Mouse (Mus musculus): ENCODE results near the gene Rgcc. TPM values are rescaled to one million over a fixed set of nuclear protein-coding genes. Genes with fewer than 3 reads are reported as not detected.

Gene Rgcc
- polyA plus RNA-seq, 1 experiment from 2014 or later: 3.0 TPM

DNA sequence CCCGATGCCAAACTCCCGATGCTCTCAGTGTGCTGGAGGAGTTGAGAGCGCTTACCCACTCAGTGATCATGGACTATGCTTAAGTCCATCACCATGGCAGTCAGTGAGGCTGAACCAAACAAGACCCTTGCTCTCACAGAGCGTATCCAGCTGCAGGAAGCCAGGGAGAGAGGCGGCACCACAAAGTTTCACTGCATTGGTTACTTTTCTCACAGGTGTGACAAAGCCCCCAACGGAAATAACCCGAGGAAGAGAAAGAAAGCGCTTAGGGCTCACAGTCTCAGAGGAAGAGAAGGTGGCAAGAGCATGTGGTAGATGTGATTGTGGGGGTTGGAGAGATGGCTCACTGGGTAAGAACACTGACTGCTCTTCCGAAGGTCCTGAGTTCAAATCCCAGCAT lies 21.0 kb downstream of the Rgcc start:
- DNase-seq (ENCODE audit: low read depth, low spot score) (no peak), ATAC-seq (no peak)
- CTCF ChIA-PET: no interaction called here
- POLR2A ChIA-PET: no interaction called here
- in situ Hi-C loops (cut with MboI; ENCODE audit: low pct_unique_long_range_greater_than_20kb): no loop called here
- H3K27me3 ChIP-seq: no peaks in the 10 kb centered on the region
- no peak for TF ChIP-seq CTCF (IDR thresholded peaks at IDR 0.05)

DNA sequence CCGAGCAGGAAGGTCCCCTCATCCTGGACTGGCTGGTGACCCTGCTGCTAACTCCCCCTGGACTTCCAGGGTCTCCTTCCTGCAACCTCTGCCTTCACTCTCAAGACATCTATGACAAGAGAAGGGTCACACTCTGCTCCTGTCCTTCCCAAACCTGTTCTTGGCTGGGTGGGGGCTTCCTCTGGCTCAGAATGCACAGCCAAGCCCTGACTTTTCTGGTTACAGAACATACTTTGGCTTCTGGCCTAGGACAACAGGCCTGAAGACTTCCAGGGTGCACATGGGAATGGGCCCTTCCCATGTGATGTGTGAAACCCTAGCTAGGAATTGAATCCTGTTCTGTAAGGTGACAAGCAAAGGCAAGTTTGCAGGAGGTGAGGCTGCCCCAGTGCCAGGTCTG lies 22.0 kb downstream of the Rgcc start:
- TF ChIP-seq CTCF (IDR thresholded peaks at IDR 0.05): no peak
- H3K27me3 ChIP-seq: no peaks in the 10 kb centered on the region
- ATAC-seq (no peak), DNase-seq (ENCODE audit: low read depth, low spot score) (no peak)
- in situ Hi-C loops (cut with MboI; ENCODE audit: low pct_unique_long_range_greater_than_20kb): no loop called here
- ChIA-PET POLR2A (no interaction called here), CTCF (no interaction called here)

DNA sequence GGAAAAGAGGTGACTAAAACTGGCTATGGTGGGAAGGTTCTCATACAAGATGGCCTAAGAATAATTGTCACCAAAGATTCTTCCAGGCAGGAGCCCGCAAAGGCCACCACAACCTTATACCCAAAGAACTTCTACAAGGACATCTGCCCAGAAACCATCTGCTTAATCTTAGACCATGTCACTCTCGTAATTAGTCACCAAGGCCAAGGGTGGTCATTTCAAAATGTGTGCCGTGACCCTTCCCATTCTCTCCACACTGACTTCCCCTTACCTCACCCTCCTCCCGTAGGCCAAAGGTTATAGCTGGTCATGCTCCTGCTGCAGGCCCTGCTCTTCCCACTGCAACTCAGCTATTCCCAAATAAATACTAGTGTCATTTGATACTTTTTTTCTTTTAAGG lies 22.5 kb downstream of the Rgcc start:
- H3K27me3 ChIP-seq: no peaks in the 10 kb centered on the region
- ATAC-seq: no peak
- no peak for DNase-seq (ENCODE audit: low read depth, low spot score)
- ChIA-PET POLR2A (no interaction called here), CTCF (no interaction called here)
- in situ Hi-C loops (cut with MboI; ENCODE audit: low pct_unique_long_range_greater_than_20kb): no loop called here
- TF ChIP-seq CTCF (IDR thresholded peaks at IDR 0.05): no peak

DNA sequence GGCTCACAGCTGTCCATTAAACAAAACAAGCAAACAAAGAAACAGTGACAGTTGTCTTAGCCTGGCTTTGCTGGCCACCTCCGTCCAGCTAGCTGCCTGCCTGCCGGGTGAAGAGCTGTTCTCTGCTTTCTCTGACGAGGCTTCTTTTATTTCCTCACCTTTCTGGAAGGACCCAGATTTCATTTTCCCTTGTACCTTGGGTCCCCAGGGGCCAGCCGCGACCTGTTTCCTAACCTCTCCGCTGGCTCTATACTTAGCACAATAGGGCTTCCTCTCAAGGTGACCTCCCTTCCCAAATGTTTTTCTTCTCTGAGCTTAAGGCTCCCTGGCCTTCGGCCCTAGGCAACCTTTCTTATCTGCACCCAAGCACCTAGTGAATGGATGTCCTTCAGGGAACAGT lies 23.5 kb downstream of the Rgcc start:
- CTCF ChIA-PET: interaction anchor here (1.0 kb wide), 1 partner anchor 9 kb away, joined by 3 read pairs; no protein-coding TSS in a partner anchor
- ATAC-seq (no peak), DNase-seq (ENCODE audit: low read depth, low spot score) (no peak)
- no peak for TF ChIP-seq CTCF (IDR thresholded peaks at IDR 0.05)
- POLR2A ChIA-PET: no interaction called here
- no peaks in the 10 kb centered on the region for H3K27me3 ChIP-seq
- in situ Hi-C loops (cut with MboI; ENCODE audit: low pct_unique_long_range_greater_than_20kb): no loop called here

DNA sequence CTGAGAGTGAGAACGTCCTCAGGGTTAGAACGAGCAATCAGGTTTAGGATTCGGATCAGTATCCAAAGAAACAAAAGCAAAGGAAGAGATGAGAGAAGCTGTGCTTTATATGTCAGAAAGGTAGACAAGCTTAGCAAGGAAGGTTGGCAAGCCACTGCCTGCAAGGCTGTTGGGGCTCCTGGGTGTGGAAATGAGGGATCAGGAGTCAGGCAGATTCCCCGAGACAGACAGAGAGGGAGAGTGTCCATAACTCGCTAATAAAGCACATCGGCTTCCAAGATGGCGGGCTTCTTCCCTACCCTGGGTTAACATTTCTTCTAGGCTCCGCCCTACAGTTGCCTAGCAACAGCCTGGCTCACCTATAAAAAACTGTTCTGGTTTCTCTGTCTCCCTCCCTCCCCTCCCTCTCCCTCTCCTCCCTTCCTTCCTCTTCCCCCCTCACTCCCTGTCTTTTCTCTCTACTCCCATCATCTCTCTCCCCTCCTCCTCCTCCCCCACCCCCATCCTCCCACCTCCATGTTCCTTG lies 25.5 kb downstream of the Rgcc start:
- in situ Hi-C loops (cut with MboI; ENCODE audit: low pct_unique_long_range_greater_than_20kb): no loop called here
- no peak for DNase-seq (ENCODE audit: low read depth, low spot score)
- no peak for TF ChIP-seq CTCF (IDR thresholded peaks at IDR 0.05)
- POLR2A ChIA-PET: no interaction called here
- ATAC-seq: no peak
- no peaks in the 10 kb centered on the region for H3K27me3 ChIP-seq
- CTCF ChIA-PET: interaction anchor here (1.1 kb wide), 1 partner anchor 13 kb away, joined by 6 read pairs; no protein-coding TSS in a partner anchor

DNA sequence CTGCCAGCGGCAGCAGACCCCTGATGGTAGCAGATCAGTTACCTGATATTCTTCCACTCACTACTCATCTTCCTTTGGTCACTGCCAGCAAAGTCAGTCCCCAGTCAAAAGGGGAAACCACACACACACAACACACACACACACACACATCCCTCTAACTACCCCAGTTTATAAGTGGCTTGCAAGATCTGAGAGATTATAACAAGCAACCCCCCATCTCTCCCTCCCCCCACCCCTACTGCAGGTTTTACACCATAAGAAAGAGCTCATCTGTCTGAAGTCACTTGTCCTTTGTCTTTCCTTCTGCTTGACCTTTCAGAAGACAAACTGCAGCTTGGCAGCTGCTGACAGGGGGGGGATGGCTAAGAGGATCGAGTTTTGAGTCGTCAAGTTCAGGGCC lies 26.0 kb downstream of the Rgcc start:
- ChIA-PET POLR2A (interaction anchor here (0.7 kb wide), 1 partner anchor 66 kb away, joined by 3 read pairs; no protein-coding TSS in a partner anchor), CTCF (interaction anchor here (1.1 kb wide), 1 partner anchor 14 kb away, joined by 6 read pairs; no protein-coding TSS in a partner anchor)

DNA sequence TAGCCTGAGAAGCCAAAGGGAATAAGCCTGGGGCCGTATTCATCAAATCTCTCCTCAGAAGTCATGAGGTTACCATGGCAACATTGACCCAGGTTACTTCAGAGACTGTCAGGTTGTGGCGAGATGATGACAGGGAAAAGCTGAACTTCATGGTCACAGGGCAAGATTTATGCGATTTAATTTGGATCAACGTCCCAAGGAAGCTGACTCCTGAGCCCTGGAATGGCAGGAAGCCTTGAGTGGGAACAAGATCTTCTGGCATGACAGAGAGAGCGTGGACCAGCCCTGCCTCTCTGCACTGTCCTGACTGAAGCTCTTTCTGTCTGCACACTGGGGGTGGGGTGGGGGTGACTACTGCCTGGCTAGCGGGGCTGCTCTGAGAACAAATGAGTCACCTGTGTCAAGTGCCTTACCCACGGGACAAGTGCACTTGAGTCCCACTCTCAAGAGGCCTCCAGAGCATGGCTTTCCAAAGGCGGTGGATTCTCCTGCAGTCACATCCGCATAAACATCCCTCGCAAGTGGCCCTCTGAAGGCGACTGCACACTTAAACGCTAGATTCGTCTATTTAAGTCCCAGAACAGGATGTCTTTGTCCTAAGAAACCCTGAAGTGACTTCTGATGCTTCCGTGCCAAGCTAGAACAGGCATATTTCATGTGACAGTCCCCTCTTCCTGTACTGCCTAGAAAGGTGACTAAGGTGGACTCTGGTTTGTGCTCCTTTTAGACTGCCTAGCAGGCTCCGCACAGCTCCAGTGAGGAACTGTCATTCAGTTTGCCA lies 27.6 kb downstream of the Rgcc start:
- ATAC-seq (no peak), DNase-seq (ENCODE audit: low read depth, low spot score) (no peak)
- ChIA-PET CTCF (no interaction called here), POLR2A (no interaction called here)
- TF ChIP-seq CTCF (IDR thresholded peaks at IDR 0.05): no peak
- no peaks in the 10 kb centered on the region for H3K27me3 ChIP-seq
- in situ Hi-C loops (cut with MboI; ENCODE audit: low pct_unique_long_range_greater_than_20kb): no loop called here

More for the DNA sequence above, 26.0 kb downstream of the Rgcc start:
- ATAC-seq: no peak
- in situ Hi-C loops (cut with MboI; ENCODE audit: low pct_unique_long_range_greater_than_20kb): no loop called here
- TF ChIP-seq CTCF (IDR thresholded peaks at IDR 0.05): no peak
- no peaks in the 10 kb centered on the region for H3K27me3 ChIP-seq
- no peak for DNase-seq (ENCODE audit: low read depth, low spot score)

DNA sequence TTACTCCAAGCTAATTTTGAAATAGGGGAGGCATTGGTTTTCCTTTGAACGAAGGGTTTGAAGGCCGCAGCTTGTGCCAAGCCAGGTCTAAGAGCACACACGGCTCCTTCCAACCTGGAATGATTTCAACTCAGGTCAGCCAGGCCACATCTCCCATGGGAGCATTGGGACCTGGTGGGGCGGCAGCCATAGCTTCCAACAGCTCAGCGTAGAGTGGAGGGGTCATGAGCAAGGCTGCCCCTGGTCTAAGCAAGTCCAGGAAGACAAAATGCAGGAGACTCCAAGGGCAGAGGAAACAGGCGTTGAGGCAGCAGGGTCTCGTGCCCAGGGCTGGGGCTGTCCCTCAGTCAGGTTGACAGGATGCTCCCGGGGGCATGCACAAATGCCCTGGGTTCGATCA lies 28.5 kb downstream of the Rgcc start:
- ATAC-seq: no peak
- no peaks in the 10 kb centered on the region for H3K27me3 ChIP-seq
- in situ Hi-C loops (cut with MboI; ENCODE audit: low pct_unique_long_range_greater_than_20kb): no loop called here
- POLR2A ChIA-PET: no interaction called here
- CTCF ChIA-PET: no interaction called here
- TF ChIP-seq CTCF (IDR thresholded peaks at IDR 0.05): no peak
- DNase-seq (ENCODE audit: low read depth, low spot score): no peak

DNA sequence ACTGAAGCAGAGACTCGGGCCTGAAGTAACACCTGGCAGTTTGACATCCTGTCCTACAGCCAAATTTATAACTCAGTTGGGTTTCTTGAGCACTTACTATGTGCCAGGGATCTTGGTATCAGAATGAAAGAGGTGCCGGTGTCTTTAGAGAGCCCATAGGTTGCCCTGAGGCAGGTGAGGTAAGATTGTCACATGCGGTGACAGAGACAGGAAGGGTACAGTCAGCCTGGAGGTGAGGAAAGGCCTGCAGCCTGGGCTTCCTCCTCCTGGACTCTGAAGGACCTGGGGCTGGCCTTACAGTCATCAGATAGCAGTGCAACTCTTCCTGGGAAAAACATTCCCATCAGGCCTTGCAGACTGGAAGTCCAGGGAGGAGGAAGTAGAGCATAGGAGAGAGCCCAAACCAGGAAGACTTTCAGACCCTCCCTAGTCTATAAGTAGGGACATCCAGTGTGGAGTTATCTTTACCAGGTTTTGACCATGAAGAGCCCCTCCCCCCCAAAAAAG lies 29.2 kb downstream of the Rgcc start:
- DNase-seq (ENCODE audit: low read depth, low spot score): no peak

DNA sequence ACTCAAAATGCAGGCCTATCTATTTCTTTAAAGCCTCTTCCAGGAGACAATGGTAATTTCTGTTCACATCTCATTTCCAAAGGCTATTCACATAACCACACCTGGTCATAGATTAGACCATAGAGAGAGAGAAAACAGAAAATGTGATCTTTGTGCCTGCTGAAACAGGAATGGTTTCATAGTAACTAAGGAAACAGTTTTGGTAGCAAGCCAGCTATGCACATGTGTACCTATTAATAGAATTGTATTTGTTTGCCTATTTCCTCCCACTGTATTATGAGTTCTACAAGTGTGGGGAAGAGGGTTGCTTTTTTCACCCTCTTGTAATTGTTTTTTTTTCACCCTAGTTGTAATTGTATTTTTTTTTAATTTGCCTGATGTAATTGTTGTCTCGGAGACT lies 31.9 kb downstream of the Rgcc start:
- TF ChIP-seq CTCF (IDR thresholded peaks at IDR 0.05): no peak
- in situ Hi-C loops (cut with MboI; ENCODE audit: low pct_unique_long_range_greater_than_20kb): no loop called here
- DNase-seq (ENCODE audit: low read depth, low spot score) (no peak), ATAC-seq (no peak)
- POLR2A ChIA-PET: no interaction called here
- CTCF ChIA-PET: interaction anchor here (1.0 to 1.2 kb wide), 2 partner anchors 8 to 26 kb away, joined by 3 read pairs; no protein-coding TSS in a partner anchor
- no peaks in the 10 kb centered on the region for H3K27me3 ChIP-seq

More for the DNA sequence above, 29.2 kb downstream of the Rgcc start:
- H3K27me3 ChIP-seq: no peaks in the 10 kb centered on the region
- TF ChIP-seq CTCF (IDR thresholded peaks at IDR 0.05): no peak
- ChIA-PET CTCF (no interaction called here), POLR2A (no interaction called here)
- in situ Hi-C loops (cut with MboI; ENCODE audit: low pct_unique_long_range_greater_than_20kb): no loop called here
- no peak for ATAC-seq

DNA sequence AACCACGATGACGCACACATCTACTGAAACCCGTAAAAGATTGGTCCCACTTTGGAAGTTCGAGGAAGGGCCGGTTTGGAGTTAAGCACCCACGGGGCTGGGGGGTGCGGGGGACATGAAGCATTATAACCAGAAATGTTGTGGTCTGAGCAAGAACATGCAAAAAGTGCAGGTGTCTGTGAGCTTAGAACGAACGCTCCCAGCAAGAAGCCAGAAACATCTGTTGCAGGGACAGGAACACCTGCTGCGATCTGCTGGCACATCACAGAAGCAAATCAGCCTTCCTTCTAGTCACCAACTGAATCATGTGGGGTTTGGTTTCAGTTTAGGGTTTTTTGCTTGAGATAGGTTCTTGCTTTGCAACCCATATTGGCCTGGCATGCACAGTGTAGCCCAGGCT lies 33.6 kb downstream of the Rgcc start:
- H3K27me3 ChIP-seq: no peaks in the 10 kb centered on the region
- POLR2A ChIA-PET: interaction anchor here (1.2 kb wide), 1 partner anchor 29 kb away, joined by 4 read pairs; no protein-coding TSS in a partner anchor
- no peak for DNase-seq (ENCODE audit: low read depth, low spot score)
- ATAC-seq: no peak
- in situ Hi-C loops (cut with MboI; ENCODE audit: low pct_unique_long_range_greater_than_20kb): no loop called here
- CTCF ChIA-PET: no interaction called here
- no peak for TF ChIP-seq CTCF (IDR thresholded peaks at IDR 0.05)
